Mouse (Mus musculus) embryonic facial prominence, embryonic 14.5 days (tissue): ENCODE data around the gene Mtor. TPM values are rescaled to one million over a fixed set of nuclear protein-coding genes. Genes with fewer than 3 reads are reported as not detected.

Experiments
- ATAC-seq: fragments of 200-750 bp; cut with Nextera tagmentation; 2 replicates; pipeline ENCODE4 v1.8.0; 2017; ENCODE audit warnings: low read depth, moderate number of reproducible peaks, moderate TSS enrichment
- DNase-seq: peaks from one replicate; pipeline ENCODE4 v3.0.0-alpha.2; 2015; ENCODE audit warnings: low spot score
- H3K27ac ChIP-seq: fragments of 300-500 bp; sonication (generic); replicated peaks from 2 replicates; pipeline ENCODE4 v1.5.1; 2014; ENCODE audit warnings: low read depth, mild to moderate bottlenecking, low read length, moderate library complexity
- H3K27me3 ChIP-seq: fragments of 300-500 bp; sonication (generic); replicated peaks from 2 replicates; pipeline ENCODE4 v1.6.1; 2014; ENCODE audit warnings: low read length; ENCODE audit not compliant: control insufficient read depth, insufficient read depth
- H3K36me3 ChIP-seq: fragments of 300-500 bp; sonication (generic); 2 replicates; pipeline ENCODE4 v1.6.1; 2014; ENCODE audit warnings: low read length, mixed read lengths; ENCODE audit not compliant: control insufficient read depth, insufficient read depth
- H3K4me1 ChIP-seq: fragments of 300-500 bp; sonication (generic); 2 replicates; pipeline ENCODE4 v1.6.1; 2014; ENCODE audit warnings: antibody characterized with exemption, low read length; ENCODE audit not compliant: control insufficient read depth, insufficient read depth
- H3K4me2 ChIP-seq: fragments of 300-500 bp; sonication (generic); 2 replicates; pipeline ENCODE4 v1.6.1; 2014; ENCODE audit warnings: low read depth, mild to moderate bottlenecking, low read length, moderate library complexity, mixed read lengths
- H3K4me3 ChIP-seq: fragments of 300-500 bp; sonication (generic); 2 replicates; pipeline ENCODE4 v1.5.1; 2014; ENCODE audit warnings: low read depth, mild to moderate bottlenecking, low read length
- H3K9ac ChIP-seq: fragments of 300-500 bp; sonication (generic); 2 replicates; pipeline ENCODE4 v1.6.1; 2014; ENCODE audit warnings: low read depth, mild to moderate bottlenecking, low read length, moderate library complexity, mixed read lengths
- H3K9me3 ChIP-seq: fragments of 300-500 bp; sonication (generic); 2 replicates; pipeline ENCODE4 v1.6.1; 2016; ENCODE audit warnings: low read length; ENCODE audit not compliant: control insufficient read depth
- WGBS: fragments of 180-500 bp; shearing (Covaris S2); extraction: QIAGEN DNeasy Blood & Tissue Kit; methylation state at CpG from one replicate; pipeline ENCODE4 v1.1.7; 2014; 5-methylcytosine and 5-hydroxymethylcytosine counted together
- polyA plus RNA-seq: library from polyadenylated mRNA; unstranded; fragments of >200 nt; fragmentation: Nextera tagmentation; extraction: Ambion mirVana; gene quantifications from 2 replicates; pipeline ENCODE4 v1.2.1, GENCODE M21; 2014

Gene Mtor
- polyA plus RNA-seq, 1 experiment from 2014 or later, result 16.3 TPM

GRCm38 (mm10) chr4:148518235-148518795, 69.9 kb downstream of the Mtor start:
- H3K4me3 ChIP-seq, result no peak overlapping the region
- H3K36me3 ChIP-seq, result peaks cover 75% of the 10 kb centered on the region
- no peak overlapping the region for H3K9ac ChIP-seq
- no peaks in the 10 kb centered on the region for H3K4me1 ChIP-seq
- H3K27ac ChIP-seq, result no peak overlapping the region
- ATAC-seq, result peak; percentile 50
- H3K27me3 ChIP-seq, result no peaks in the 10 kb centered on the region
- no peak for DNase-seq
- WGBS, result 49% methylated on average over 5 of the region's 5 CpGs
- no peak overlapping the region for H3K4me2 ChIP-seq
- H3K9me3 ChIP-seq, result no peaks in the 10 kb centered on the region

DNA sequence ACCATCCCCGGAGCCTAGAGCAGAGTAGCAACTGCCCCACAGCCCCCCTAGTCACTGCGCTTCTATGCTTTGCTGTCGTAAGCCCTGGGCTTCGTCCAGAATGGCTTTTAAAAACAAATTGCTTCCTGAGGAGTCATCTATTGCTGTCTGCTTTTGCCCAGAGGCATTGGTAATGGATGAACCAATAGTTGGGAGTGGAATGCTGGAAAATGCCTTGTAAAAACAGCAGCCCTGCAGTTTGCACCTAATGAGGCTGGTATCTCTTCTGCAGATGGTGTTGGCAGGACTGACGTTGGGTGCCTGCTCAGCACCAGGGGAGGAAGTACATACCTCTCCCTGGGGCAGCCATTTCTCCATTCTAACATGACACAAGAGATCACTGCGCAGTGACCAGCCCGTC, 75.1 kb downstream of the Mtor start:
- Histone ChIP-seq H3K9me3 (no peaks in the 10 kb centered on the region), H3K27ac (no peak overlapping the region), H3K9ac (no peak overlapping the region), H3K4me1 (no peaks in the 10 kb centered on the region), H3K36me3 (peaks cover 78% of the 10 kb centered on the region), H3K4me2 (no peak overlapping the region), H3K27me3 (no peaks in the 10 kb centered on the region), H3K4me3 (no peak overlapping the region)
- WGBS, result 68% methylated on average over 7 of the region's 7 CpGs
- ATAC-seq (no peak), DNase-seq (no peak)

- no peak overlapping the region for H3K27ac ChIP-seq
- H3K36me3 ChIP-seq, result peaks cover 83% of the 10 kb centered on the region
- no peaks in the 10 kb centered on the region for H3K4me1 ChIP-seq
- H3K9me3 ChIP-seq, result no peaks in the 10 kb centered on the region
- WGBS, result 91% methylated on average over 10 of the region's 10 CpGs
- DNase-seq (no peak), ATAC-seq (no peak)
- H3K4me3 ChIP-seq, result no peak overlapping the region
- H3K9ac ChIP-seq, result no peak overlapping the region
- H3K27me3 ChIP-seq, result no peaks in the 10 kb centered on the region
- H3K4me2 ChIP-seq, result no peak overlapping the region
Measured at GRCm38 (mm10) chr4:148527158-148527910, 78.9 kb downstream of the Mtor start.

- Histone ChIP-seq H3K9me3 (no peaks in the 10 kb centered on the region), H3K27ac (no peak overlapping the region), H3K4me1 (no peaks in the 10 kb centered on the region), H3K27me3 (no peaks in the 10 kb centered on the region), H3K4me3 (no peak overlapping the region), H3K4me2 (no peak overlapping the region), H3K36me3 (peaks cover 91% of the 10 kb centered on the region), H3K9ac (no peak overlapping the region)
- WGBS, result 92% methylated on average over 5 of the region's 5 CpGs
- DNase-seq (no peak), ATAC-seq (no peak)
Measured at GRCm38 (mm10) chr4:148530351-148530750, 81.9 kb downstream of the Mtor start.

DNA sequence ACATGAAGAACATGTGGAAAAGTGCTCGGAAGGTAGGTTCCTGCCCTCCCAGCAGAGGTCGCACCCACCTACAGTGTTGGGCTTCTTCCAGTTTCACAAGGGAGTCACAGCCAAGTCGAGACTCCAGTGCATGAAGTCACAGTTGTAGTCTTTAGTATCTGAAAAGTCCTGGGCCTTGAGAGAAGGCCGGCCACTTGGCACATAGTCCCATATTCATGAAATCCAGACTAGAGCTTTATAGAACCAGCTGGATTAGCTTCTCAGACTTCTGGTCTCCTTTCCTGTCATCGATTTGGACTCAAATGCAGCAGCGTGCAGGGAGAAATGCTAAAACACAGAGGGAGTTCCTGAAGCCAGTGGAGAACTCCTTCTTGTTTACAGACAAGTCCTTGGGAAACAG, 82.4 kb downstream of the Mtor start:
- ATAC-seq (no peak), DNase-seq (no peak)
- no peak overlapping the region for H3K9ac ChIP-seq
- H3K27me3 ChIP-seq, result no peaks in the 10 kb centered on the region
- H3K4me2 ChIP-seq, result no peak overlapping the region
- H3K27ac ChIP-seq, result no peak overlapping the region
- H3K9me3 ChIP-seq, result no peaks in the 10 kb centered on the region
- WGBS, result 88% methylated on average over 6 of the region's 6 CpGs
- H3K4me1 ChIP-seq, result no peaks in the 10 kb centered on the region
- peaks cover 91% of the 10 kb centered on the region for H3K36me3 ChIP-seq
- no peak overlapping the region for H3K4me3 ChIP-seq

DNA sequence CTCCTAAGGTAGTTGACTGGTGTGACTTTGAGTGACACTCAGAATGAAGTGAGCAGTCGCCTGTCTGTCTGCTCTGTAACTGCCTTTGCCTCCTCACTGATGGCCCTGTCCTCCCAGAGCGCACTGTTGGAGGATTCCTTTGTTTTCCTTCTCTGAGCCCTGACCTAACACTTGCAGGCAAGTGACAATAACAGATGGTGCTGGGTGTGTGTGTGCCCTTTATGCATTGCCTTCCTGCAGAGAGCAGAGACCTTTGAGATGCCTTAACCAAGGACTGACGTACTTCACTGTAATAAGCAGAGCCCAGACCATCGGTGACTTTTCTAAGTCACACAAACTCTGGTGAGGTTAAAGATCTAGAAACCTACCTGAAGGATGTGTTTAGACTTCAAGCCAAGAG, 82.9 kb downstream of the Mtor start:
- Histone ChIP-seq H3K36me3 (peaks cover 91% of the 10 kb centered on the region), H3K27me3 (no peaks in the 10 kb centered on the region), H3K9me3 (no peaks in the 10 kb centered on the region), H3K27ac (no peak overlapping the region), H3K4me1 (no peaks in the 10 kb centered on the region), H3K4me3 (no peak overlapping the region), H3K9ac (no peak overlapping the region), H3K4me2 (no peak overlapping the region)
- ATAC-seq (no peak), DNase-seq (no peak)
- 83% methylated on average over 4 of the region's 4 CpGs for WGBS

DNA sequence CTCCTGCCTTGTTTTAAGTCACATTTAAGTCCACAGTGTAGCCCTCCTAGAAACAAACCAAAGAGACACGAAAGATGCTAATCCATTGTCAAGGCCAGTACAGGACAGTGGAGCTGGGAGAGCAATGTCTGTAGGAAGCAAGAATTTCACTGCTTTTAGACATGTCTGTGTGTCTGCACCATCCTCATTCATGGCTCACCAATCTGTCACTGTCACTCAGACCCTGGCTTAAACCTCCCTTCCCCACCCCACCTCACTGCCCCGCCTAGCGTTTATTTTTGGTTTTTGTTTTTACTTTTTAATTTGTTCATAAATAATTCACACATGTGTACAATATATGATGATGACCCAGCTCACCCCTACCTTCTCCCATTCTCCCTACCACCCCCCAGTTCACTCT, 84.1 kb downstream of the Mtor start:
- Histone ChIP-seq H3K4me3 (no peak overlapping the region), H3K27me3 (no peaks in the 10 kb centered on the region), H3K36me3 (peaks cover 92% of the 10 kb centered on the region), H3K4me1 (no peaks in the 10 kb centered on the region), H3K9me3 (no peaks in the 10 kb centered on the region), H3K4me2 (no peak overlapping the region), H3K27ac (no peak overlapping the region), H3K9ac (no peak overlapping the region)
- 96% methylated on average over 3 of the region's 3 CpGs for WGBS
- DNase-seq, result no peak
- peak; percentile 56; the same call in 1 of the 2 replicates for ATAC-seq

GRCm38 (mm10) chr4:148533613-148534328, 85.4 kb downstream of the Mtor start:
- Histone ChIP-seq H3K4me2 (no peak overlapping the region), H3K36me3 (peaks cover 94% of the 10 kb centered on the region), H3K4me1 (no peaks in the 10 kb centered on the region), H3K4me3 (no peak overlapping the region), H3K9ac (no peak overlapping the region), H3K9me3 (no peaks in the 10 kb centered on the region), H3K27me3 (no peaks in the 10 kb centered on the region), H3K27ac (no peak overlapping the region)
- ATAC-seq (no peak), DNase-seq (no peak)
- 89% methylated on average over 12 of the region's 12 CpGs for WGBS
